In genomic region chr4:120667045-120667501, GRCm38 (mm10) we compare ENCODE assay signal across 8 mouse cellular contexts. TPM values are rescaled to one million over a fixed set of nuclear protein-coding genes. Genes with fewer than 3 reads are reported as not detected.
DNase-seq lines count a peak whose midpoint lies in the region; ATAC-seq and TF ChIP-seq lines count a peak whose summit lies in the region.

No protein-coding gene starts in this region.

- peak overlapping the region; percentile 100 for H3K4me2 ChIP-seq in limb, embryonic 14.5 days (replicated peaks; ENCODE audit: low read depth, low read length, severe bottlenecking)
- H3K4me2 ChIP-seq in midbrain, embryonic 13.5 days (replicated peaks), result peak overlapping the region; percentile 94

- peak overlapping the region; percentile 55 for H3K9ac ChIP-seq in limb, embryonic 14.5 days (ENCODE audit: low read depth, low read length, severe bottlenecking)
- H3K9ac ChIP-seq in midbrain, embryonic 13.5 days (replicated peaks), result peak overlapping the region; percentile 65

- peak overlapping the region; percentile 53 for H3K4me3 ChIP-seq in limb, embryonic 14.5 days (replicated peaks; ENCODE audit: low read length)
- H3K4me3 ChIP-seq in midbrain, embryonic 13.5 days (replicated peaks), result peak overlapping the region; percentile 51

- 0 out of 2 replicates have a peak, but pooled peaks have one; percentile 17 for ATAC-seq in common myeloid progenitor, adult 5-6 weeks (replicated peaks; ENCODE audit: low read depth, poor library complexity, severe bottlenecking)
- peak; percentile 61 for ATAC-seq in limb, embryonic 14.5 days (ENCODE audit: low FRiP score, low read depth)
- ATAC-seq in midbrain, embryonic 13.5 days, result peak; percentile 75

- H3K27me3 ChIP-seq in limb, embryonic 14.5 days (ENCODE audit: control insufficient read depth, insufficient read depth, low read length), result peaks cover 33% of the 10 kb centered on the region
- H3K27me3 ChIP-seq in midbrain, embryonic 13.5 days, result peaks cover 50% of the 10 kb centered on the region

- peak; percentile 38 for DNase-seq in adrenal gland, adult 8-10 months
- peak; percentile 78 for DNase-seq in gastrocnemius, postnatal 14 days
- peak; percentile 60 for DNase-seq in induced T-regulatory cell, adult 2 months (ENCODE audit: low read depth)
- peak; percentile 41 for DNase-seq in limb, embryonic 14.5 days (ENCODE audit: low spot score)
- DNase-seq in spleen, adult 12 weeks (ENCODE audit: low spot score), result peak; percentile 63
- DNase-seq in c-Kit-positive CD71-positive TER-119-positive erythroid progenitor cells, embryonic 14.5 days (ENCODE audit: low spot score), result no peak

- no peak for TF ChIP-seq POLR2A in limb, embryonic 14.5 days (IDR thresholded peaks at IDR 0.05; ENCODE audit: borderline replicate concordance, extremely low read depth, insufficient read depth, insufficient read length)

- intact Hi-C loops in gastrocnemius, postnatal 14 days (cut with DNase I; ENCODE audit: low total_unique reads), result no loop called here

- WGBS in limb, embryonic 14.5 days, result 1% methylated on average over 34 of the region's 50 CpGs
- under 1% methylated on average over 47 of the region's 50 CpGs for WGBS in midbrain, embryonic 13.5 days

- H3K9me3 ChIP-seq in limb, embryonic 14.5 days (ENCODE audit: control insufficient read depth, low read length), result no peaks in the 10 kb centered on the region
- no peaks in the 10 kb centered on the region for H3K9me3 ChIP-seq in midbrain, embryonic 13.5 days

- no peaks in the 10 kb centered on the region for H3K36me3 ChIP-seq in limb, embryonic 14.5 days (ENCODE audit: control insufficient read depth, insufficient read depth, low read length)
- H3K36me3 ChIP-seq in midbrain, embryonic 13.5 days, result no peaks in the 10 kb centered on the region

- H3K4me1 ChIP-seq in limb, embryonic 14.5 days (ENCODE audit: control insufficient read depth, insufficient read depth, low read length), result 0 out of 2 replicates have a peak, but pooled peaks cover 6% of the 10 kb centered on the region
- peaks cover 22% of the 10 kb centered on the region for H3K4me1 ChIP-seq in midbrain, embryonic 13.5 days (replicated peaks)

- no peak overlapping the region for H3K27ac ChIP-seq in limb, embryonic 14.5 days (replicated peaks; ENCODE audit: low read depth, low read length)
- no peak overlapping the region for H3K27ac ChIP-seq in midbrain, embryonic 13.5 days

RNA-seq across cellular contexts. Expression of gene Cited4, which starts 0.7 kb away (rescaled TPM):
- 10 to 100 TPM in 2 of 4 experiments, 1 to 10 TPM in 2; 9.6 to 19.4 (median 12.6) TPM for total RNA-seq in adrenal gland, adult 8-10 months (2022)
- 3.4 and 5.3 TPM in 2 replicates for total RNA-seq in common myeloid progenitor, adult 5-6 weeks (2017)
- 10 to 100 TPM; 38.6 to 69.1 TPM for total RNA-seq in gastrocnemius, postnatal 14 days (2021)
- 2.7 and 3.4 TPM in 2 replicates for polyA plus RNA-seq in limb, embryonic 14.5 days (2012; rRNA removed)
- polyA plus RNA-seq in limb, embryonic 14.5 days (2014; fragmentation: Nextera tagmentation; extraction: Ambion mirVana), result 3.9 and 4.1 TPM in 2 replicates
- polyA plus RNA-seq in midbrain, embryonic 13.5 days (2015; fragmentation: Nextera tagmentation; extraction: Ambion mirVana), result 0.37 and 0.92 TPM in 2 replicates

Comparison
In these comparisons a context has a peak if more than half of its experiments do, and no peak if none do; other contexts are left out.
1. ATAC-seq: peak in every context shown above with its lines; median percentile 75 in midbrain, embryonic 13.5 days; 61 in limb, embryonic 14.5 days; 17 in common myeloid progenitor, adult 5-6 weeks.